Mouse (Mus musculus) intestine, postnatal 0 days (tissue): ENCODE measurements around the gene Trmt2a. TPM values are rescaled to one million over a fixed set of nuclear protein-coding genes. Genes with fewer than 3 reads are reported as not detected.
A peak's percentile ranks its signal among the peaks of the same experiment; 100 is the strongest.

Source experiments
- ATAC-seq: fragments of 200-750 bp; cut with Nextera tagmentation; 2 replicates; pipeline ENCODE4 v1.8.0; 2017; ENCODE audit warnings: mild to moderate bottlenecking, moderate TSS enrichment, moderate library complexity
- H3K27ac ChIP-seq: fragments of 300-500 bp; sonication (generic); 2 replicates; pipeline ENCODE4 v1.5.1; 2014; ENCODE audit warnings: mild to moderate bottlenecking, low read depth, low read length, moderate library complexity
- H3K27me3 ChIP-seq: fragments of 300-500 bp; sonication (generic); replicated peaks from 2 replicates; pipeline ENCODE4 v1.6.1; 2014; ENCODE audit warnings: low read length, mixed read lengths; ENCODE audit not compliant: control insufficient read depth, insufficient read depth
- H3K36me3 ChIP-seq: fragments of 300-500 bp; sonication (generic); 2 replicates; pipeline ENCODE4 v1.6.1; 2014; ENCODE audit warnings: mild to moderate bottlenecking, moderate library complexity; ENCODE audit not compliant: control insufficient read depth, insufficient read depth
- H3K4me1 ChIP-seq: fragments of 300-500 bp; sonication (generic); replicated peaks from 2 replicates; pipeline ENCODE4 v1.6.1; 2014; ENCODE audit warnings: antibody characterized with exemption, low read length, mixed read lengths; ENCODE audit not compliant: control insufficient read depth, insufficient read depth
- H3K4me2 ChIP-seq: fragments of 300-500 bp; sonication (generic); replicated peaks from 2 replicates; pipeline ENCODE4 v1.6.1; 2014; ENCODE audit warnings: low read depth, mild to moderate bottlenecking, moderate library complexity
- H3K4me3 ChIP-seq: fragments of 300-500 bp; sonication (generic); 2 replicates; pipeline ENCODE4 v1.5.1; 2014; ENCODE audit warnings: low read depth, low read length
- H3K9ac ChIP-seq: fragments of 300-500 bp; sonication (generic); 2 replicates; pipeline ENCODE4 v1.6.1; 2014; ENCODE audit warnings: mild to moderate bottlenecking, low read depth, low read length
- H3K9me3 ChIP-seq: fragments of 300-500 bp; sonication (generic); 2 replicates; pipeline ENCODE4 v1.6.1; 2016; ENCODE audit warnings: mixed run types; ENCODE audit not compliant: control insufficient read depth
- CTCF ChIP-seq: sonication (generic); IDR thresholded peaks from 2 replicates; pipeline ENCODE4 v1.5.1; 2016; ENCODE audit warnings: low read depth, mild to moderate bottlenecking, control low read depth, antibody characterized with exemption, moderate library complexity
- WGBS: fragments of 180-500 bp; shearing (Covaris S2); extraction: QIAGEN DNeasy Blood & Tissue Kit; methylation state at CpG from one replicate; pipeline ENCODE4 v1.1.7; 2014; 5-methylcytosine and 5-hydroxymethylcytosine counted together
- polyA plus RNA-seq: library from polyadenylated mRNA; unstranded; fragments of >200 nt; fragmentation: Nextera tagmentation; extraction: Ambion mirVana; gene quantifications from 2 replicates; pipeline ENCODE4 v1.2.1, GENCODE M21; 2015

Trmt2a gene
- polyA plus RNA-seq, 1 experiment from 2014 or later = 26.1 TPM

GRCm38 (mm10) chr16:18233919-18234670, 14.4 kb upstream of the Trmt2a start:
- TF ChIP-seq CTCF = no peak
- H3K27ac ChIP-seq = peak overlapping the region; percentile 35; the same call in 1 of the 2 replicates
- H3K27me3 ChIP-seq = no peaks in the 10 kb centered on the region
- H3K4me1 ChIP-seq = no peaks in the 10 kb centered on the region
- peak overlapping the region; percentile 73 for H3K9ac ChIP-seq
- H3K36me3 ChIP-seq = peaks cover 13% of the 10 kb centered on the region
- ATAC-seq = no peak
- 17% methylated on average over 13 of the region's 13 CpGs for WGBS
- no peaks in the 10 kb centered on the region for H3K9me3 ChIP-seq
- H3K4me3 ChIP-seq = peak overlapping the region; percentile 83
- peak overlapping the region; percentile 94 for H3K4me2 ChIP-seq

GRCm38 (mm10) chr16:18234671-18235388, 13.6 kb upstream of the Trmt2a start, which contains the start of gene Zdhhc8:
Gene Zdhhc8 (minus strand): TSS chr16:18235136.
- Histone ChIP-seq H3K27me3 (no peaks in the 10 kb centered on the region), H3K4me1 (no peaks in the 10 kb centered on the region), H3K4me2 (peak within 1 kb of the TSS; percentile 94), H3K9ac (peak within 1 kb of the TSS; percentile 73), H3K4me3 (peak within 1 kb of the TSS; percentile 83), H3K27ac (peak within 1 kb of the TSS; percentile 41), H3K9me3 (no peaks in the 10 kb centered on the region), H3K36me3 (peaks cover 19% of the 10 kb centered on the region)
- TF ChIP-seq CTCF = no peak
- under 1% methylated on average over 61 of the region's 79 CpGs for WGBS
- ATAC-seq = peak; percentile 52

GRCm38 (mm10) chr16:18235389-18236065, 13.0 kb upstream of the Trmt2a start:
- Histone ChIP-seq H3K4me3 (peak overlapping the region; percentile 83), H3K36me3 (peaks cover 26% of the 10 kb centered on the region), H3K9ac (peak overlapping the region; percentile 73), H3K9me3 (no peaks in the 10 kb centered on the region), H3K4me2 (peak overlapping the region; percentile 94), H3K4me1 (no peaks in the 10 kb centered on the region), H3K27me3 (no peaks in the 10 kb centered on the region), H3K27ac (peak overlapping the region; percentile 41; the same call in 1 of the 2 replicates)
- 10% methylated on average over 19 of the region's 19 CpGs for WGBS
- ATAC-seq = peak; percentile 42
- TF ChIP-seq CTCF = no peak

GRCm38 (mm10) chr16:18236676-18237501, 11.6 kb upstream of the Trmt2a start:
- Histone ChIP-seq H3K4me2 (no peak overlapping the region), H3K9me3 (no peaks in the 10 kb centered on the region), H3K27me3 (no peaks in the 10 kb centered on the region), H3K4me3 (no peak overlapping the region), H3K27ac (no peak overlapping the region), H3K36me3 (peaks cover 40% of the 10 kb centered on the region), H3K4me1 (no peaks in the 10 kb centered on the region), H3K9ac (no peak overlapping the region)
- no peak for ATAC-seq
- TF ChIP-seq CTCF = no peak
- 76% methylated on average over 7 of the region's 7 CpGs for WGBS

- Histone ChIP-seq H3K27ac (no peak overlapping the region), H3K27me3 (no peaks in the 10 kb centered on the region), H3K4me1 (no peaks in the 10 kb centered on the region), H3K9me3 (no peaks in the 10 kb centered on the region), H3K9ac (no peak overlapping the region), H3K4me2 (no peak overlapping the region), H3K4me3 (no peak overlapping the region), H3K36me3 (peaks cover 82% of the 10 kb centered on the region)
- TF ChIP-seq CTCF = no peak
- ATAC-seq = no peak
- WGBS = 92% methylated on average over 10 of the region's 10 CpGs
Observed at GRCm38 (mm10) chr16:18241581-18241980, 6.9 kb upstream of the Trmt2a start.
